Mouse (Mus musculus): Measurements from ENCODE around the gene Iqcn. TPM values are rescaled to one million over a fixed set of nuclear protein-coding genes. Genes with fewer than 3 reads are reported as not detected.

The Iqcn gene
- polyA plus RNA-seq, 1 experiment from 2014 or later: 0.13 TPM

GRCm38 (mm10) chr8:70723486-70724210 lies 20.4 kb downstream of the Iqcn start, which contains the start of gene Pde4c:
Gene Pde4c (plus strand): TSS chr8:70723720.
- ATAC-seq (replicated peaks): no peak
- 68% methylated on average over 7 of the region's 7 CpGs for WGBS
- Histone ChIP-seq H3K27me3 (peaks cover 9% of the 10 kb centered on the region), H3K9ac (replicated peaks) (no peak within 1 kb of the TSS), H3K36me3 (no peaks in the 10 kb centered on the region), H3K4me3 (no peak within 1 kb of the TSS), H3K4me2 (replicated peaks) (no peak within 1 kb of the TSS), H3K27ac (replicated peaks) (no peak within 1 kb of the TSS), H3K9me3 (no peaks in the 10 kb centered on the region), H3K4me1 (no peaks in the 10 kb centered on the region)

DNA sequence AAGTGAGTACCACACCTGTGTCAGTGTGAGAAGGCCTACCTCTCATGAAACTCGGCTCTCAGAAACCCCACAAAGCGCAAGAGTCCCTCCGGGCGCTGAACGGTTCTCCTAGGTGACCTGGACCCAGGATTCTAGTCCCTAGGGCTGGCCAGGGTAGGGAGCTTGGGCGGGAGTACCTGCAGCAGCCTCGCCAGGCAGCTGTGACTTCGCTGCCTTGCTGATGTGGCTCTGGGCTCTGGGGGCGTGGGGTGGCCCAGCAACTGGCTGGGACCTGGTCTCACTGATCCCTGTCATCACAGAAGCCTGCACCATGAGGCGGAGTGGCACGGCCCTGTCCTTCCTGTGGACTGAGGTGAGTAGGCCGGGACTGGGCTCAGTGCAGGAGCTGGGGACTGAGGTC lies 21.0 kb downstream of the Iqcn start:
- no peaks in the 10 kb centered on the region for H3K9me3 ChIP-seq
- H3K9ac ChIP-seq (replicated peaks): no peak overlapping the region
- peaks cover 12% of the 10 kb centered on the region for H3K27me3 ChIP-seq
- H3K4me1 ChIP-seq: no peaks in the 10 kb centered on the region
- H3K4me3 ChIP-seq: no peak overlapping the region
- H3K36me3 ChIP-seq: no peaks in the 10 kb centered on the region
- no peak overlapping the region for H3K4me2 ChIP-seq (replicated peaks)
- ATAC-seq (replicated peaks): no peak
- WGBS: 82% methylated on average over 12 of the region's 12 CpGs
- H3K27ac ChIP-seq (replicated peaks): no peak overlapping the region

DNA sequence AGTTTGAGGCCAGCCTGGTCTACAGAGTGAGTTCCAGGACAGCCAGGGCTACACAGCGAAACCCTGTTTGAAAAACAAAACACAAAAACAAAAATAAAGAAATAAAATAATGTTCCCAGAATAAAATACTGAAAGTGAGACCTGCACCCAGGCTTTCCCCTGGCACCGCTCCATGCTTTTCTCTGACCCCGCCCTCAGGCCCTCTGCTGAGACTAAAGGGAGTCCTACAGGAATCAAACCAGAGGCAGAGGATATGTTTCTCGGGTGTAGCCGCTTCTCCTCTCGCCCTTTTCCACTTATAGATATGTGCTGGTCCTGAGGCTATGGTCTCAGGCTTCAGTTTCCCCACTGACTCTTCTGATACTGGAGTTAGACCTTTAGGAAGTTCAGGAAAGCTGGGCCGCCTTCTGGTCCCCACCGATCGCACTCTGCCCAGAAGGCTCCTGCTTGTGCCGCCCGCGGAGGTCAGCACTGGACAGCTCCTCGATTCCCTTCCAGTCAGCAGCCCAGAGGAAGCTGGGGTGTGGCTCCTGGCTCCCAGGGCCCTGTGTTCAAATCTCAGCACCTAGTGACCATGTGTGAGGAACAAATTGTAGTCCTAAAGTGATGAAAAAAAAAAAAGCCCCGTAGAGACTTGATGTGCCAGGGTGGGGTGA lies 22.7 kb downstream of the Iqcn start:
- 34% methylated on average over 14 of the region's 14 CpGs for WGBS
- no peak overlapping the region for H3K27ac ChIP-seq (replicated peaks)
- no peak overlapping the region for H3K4me2 ChIP-seq (replicated peaks)
- H3K9ac ChIP-seq (replicated peaks): no peak overlapping the region
- ATAC-seq (replicated peaks): no peak
- H3K4me1 ChIP-seq: 0 out of 2 replicates have a peak, but pooled peaks cover 4% of the 10 kb centered on the region
- no peaks in the 10 kb centered on the region for H3K36me3 ChIP-seq
- H3K4me3 ChIP-seq: no peak overlapping the region
- no peaks in the 10 kb centered on the region for H3K9me3 ChIP-seq
- H3K27me3 ChIP-seq: peaks cover 24% of the 10 kb centered on the region

- WGBS: 45% methylated on average over 11 of the region's 11 CpGs
- ATAC-seq (replicated peaks): no peak
- Histone ChIP-seq H3K4me1 (0 out of 2 replicates have a peak, but pooled peaks cover 4% of the 10 kb centered on the region), H3K4me3 (no peak overlapping the region), H3K9ac (replicated peaks) (no peak overlapping the region), H3K9me3 (no peaks in the 10 kb centered on the region), H3K4me2 (replicated peaks) (no peak overlapping the region), H3K27me3 (peaks cover 27% of the 10 kb centered on the region), H3K27ac (replicated peaks) (no peak overlapping the region), H3K36me3 (no peaks in the 10 kb centered on the region)
Measured at GRCm38 (mm10) chr8:70726721-70727120, 23.5 kb downstream of the Iqcn start.

- ATAC-seq (replicated peaks): no peak
- Histone ChIP-seq H3K4me3 (peak overlapping the region; percentile 19; the same call in 1 of the 2 replicates), H3K27ac (replicated peaks) (no peak overlapping the region), H3K36me3 (no peaks in the 10 kb centered on the region), H3K9ac (replicated peaks) (no peak overlapping the region), H3K9me3 (no peaks in the 10 kb centered on the region), H3K4me1 (0 out of 2 replicates have a peak, but pooled peaks cover 4% of the 10 kb centered on the region), H3K27me3 (peaks cover 27% of the 10 kb centered on the region), H3K4me2 (replicated peaks) (peak overlapping the region; percentile 36; the same call in 1 of the 2 replicates)
- 3% methylated on average over 34 of the region's 34 CpGs for WGBS
Measured at GRCm38 (mm10) chr8:70729808-70730475, 26.7 kb downstream of the Iqcn start.

- WGBS: 89% methylated on average over 4 of the region's 4 CpGs
- H3K36me3 ChIP-seq: no peaks in the 10 kb centered on the region
- H3K4me2 ChIP-seq (replicated peaks): no peak overlapping the region
- no peak overlapping the region for H3K4me3 ChIP-seq
- H3K9ac ChIP-seq (replicated peaks): no peak overlapping the region
- H3K27me3 ChIP-seq: peaks cover 30% of the 10 kb centered on the region
- no peak for ATAC-seq (replicated peaks)
- H3K4me1 ChIP-seq: 0 out of 2 replicates have a peak, but pooled peaks cover 4% of the 10 kb centered on the region
- H3K9me3 ChIP-seq: no peaks in the 10 kb centered on the region
- H3K27ac ChIP-seq (replicated peaks): no peak overlapping the region
Measured at GRCm38 (mm10) chr8:70730956-70731355, 27.7 kb downstream of the Iqcn start.

DNA sequence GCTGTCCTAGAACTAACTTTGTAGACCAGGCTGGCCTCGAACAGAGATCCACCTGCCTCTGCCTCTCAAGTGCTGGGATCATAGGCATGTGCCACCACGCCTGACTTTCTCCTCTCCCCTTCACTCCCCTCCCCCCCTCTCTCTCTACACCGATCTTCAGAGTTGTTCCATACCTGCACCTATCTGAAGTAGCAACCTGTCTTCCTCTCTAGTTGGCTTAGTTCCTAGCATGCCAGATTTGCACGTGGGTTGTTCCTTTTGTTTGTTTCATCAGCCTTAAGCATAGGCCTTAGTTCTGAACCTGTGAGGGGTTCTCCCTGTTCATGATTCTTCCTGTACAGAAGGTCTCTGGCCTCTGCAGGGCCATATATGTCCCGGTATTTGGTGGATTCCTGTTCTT lies 34.4 kb downstream of the Iqcn start:
- Histone ChIP-seq H3K27me3 (peaks cover 24% of the 10 kb centered on the region), H3K27ac (replicated peaks) (no peak overlapping the region), H3K4me1 (peaks cover under 1% of the 10 kb centered on the region; the same call in 1 of the 2 replicates), H3K36me3 (no peaks in the 10 kb centered on the region), H3K4me2 (replicated peaks) (no peak overlapping the region), H3K9me3 (no peaks in the 10 kb centered on the region), H3K4me3 (no peak overlapping the region), H3K9ac (replicated peaks) (no peak overlapping the region)
- no peak for ATAC-seq (replicated peaks)
- WGBS: 69% methylated on average over 5 of the region's 5 CpGs

DNA sequence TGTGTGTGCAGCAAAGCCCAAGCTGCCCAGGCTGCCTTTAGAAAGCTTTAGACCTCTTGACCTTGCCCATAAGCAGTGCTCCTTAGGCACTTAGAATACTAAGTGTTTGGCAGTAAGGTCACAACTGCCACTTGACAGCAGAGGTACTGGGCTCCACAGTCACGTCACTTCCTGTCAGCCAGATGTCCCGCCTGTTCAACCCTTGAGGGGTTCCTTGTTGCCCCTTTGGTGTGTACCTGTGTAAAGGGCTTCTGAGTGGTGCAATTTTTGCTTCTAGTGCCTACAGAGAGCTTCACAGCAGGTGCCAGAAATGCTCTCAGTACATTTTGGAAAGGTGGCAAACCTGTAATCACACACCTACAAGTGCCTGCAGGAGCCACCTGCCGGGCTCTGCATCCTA lies 35.0 kb downstream of the Iqcn start:
- Histone ChIP-seq H3K9me3 (no peaks in the 10 kb centered on the region), H3K27ac (replicated peaks) (no peak overlapping the region), H3K4me2 (replicated peaks) (no peak overlapping the region), H3K9ac (replicated peaks) (no peak overlapping the region), H3K36me3 (no peaks in the 10 kb centered on the region), H3K4me3 (no peak overlapping the region), H3K27me3 (peaks cover 29% of the 10 kb centered on the region), H3K4me1 (peaks cover 6% of the 10 kb centered on the region)
- no peak for ATAC-seq (replicated peaks)
- WGBS: 73% methylated on average over 3 of the region's 3 CpGs

DNA sequence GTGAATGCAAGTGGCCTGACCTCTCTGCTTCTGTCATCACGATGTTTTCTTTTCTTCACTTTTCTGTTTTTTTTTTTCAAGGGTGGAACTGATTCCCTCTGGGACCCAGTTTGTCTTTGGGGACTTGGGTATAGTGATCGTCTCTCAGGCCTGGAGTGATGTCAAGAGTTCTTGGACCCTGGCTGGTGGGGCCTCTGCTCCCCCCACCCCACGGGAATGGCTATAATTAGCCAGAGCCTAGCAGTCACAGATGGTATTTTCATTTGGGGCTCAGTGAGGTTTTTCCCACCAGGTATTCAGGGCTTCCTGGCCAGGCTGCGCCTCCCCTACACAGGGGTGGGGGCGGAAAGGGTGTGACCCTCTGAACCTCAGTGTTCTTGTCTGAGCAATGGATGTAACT lies 38.4 kb downstream of the Iqcn start:
- no peaks in the 10 kb centered on the region for H3K36me3 ChIP-seq
- no peak overlapping the region for H3K4me2 ChIP-seq (replicated peaks)
- WGBS: 54% methylated on average over 5 of the region's 5 CpGs
- no peak for ATAC-seq (replicated peaks)
- no peaks in the 10 kb centered on the region for H3K9me3 ChIP-seq
- H3K4me1 ChIP-seq: peaks cover 18% of the 10 kb centered on the region
- no peak overlapping the region for H3K9ac ChIP-seq (replicated peaks)
- H3K27me3 ChIP-seq: peaks cover 55% of the 10 kb centered on the region
- H3K4me3 ChIP-seq: no peak overlapping the region
- no peak overlapping the region for H3K27ac ChIP-seq (replicated peaks)

DNA sequence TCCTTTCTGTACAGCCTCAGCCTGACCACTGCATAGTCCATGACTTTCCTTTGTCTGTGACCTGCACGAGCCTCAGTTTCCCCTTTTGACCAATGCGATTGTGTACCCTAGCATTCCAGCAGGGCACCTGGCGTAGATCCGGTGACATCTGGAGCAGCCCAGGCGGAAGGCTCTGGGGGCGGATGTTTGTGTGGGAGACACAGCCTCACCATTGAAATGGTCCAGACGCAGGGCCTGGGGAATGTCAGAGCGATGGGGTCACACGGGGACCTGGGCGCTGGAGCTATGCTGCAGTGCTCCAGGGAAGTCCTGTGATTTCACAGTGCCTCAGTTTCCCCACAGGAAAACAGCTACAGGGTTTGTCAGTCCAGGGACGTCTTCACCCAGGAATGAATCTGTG lies 38.9 kb downstream of the Iqcn start:
- Histone ChIP-seq H3K9ac (replicated peaks) (no peak overlapping the region), H3K4me1 (peaks cover 18% of the 10 kb centered on the region), H3K27me3 (peaks cover 58% of the 10 kb centered on the region), H3K9me3 (no peaks in the 10 kb centered on the region), H3K4me2 (replicated peaks) (no peak overlapping the region), H3K36me3 (no peaks in the 10 kb centered on the region), H3K4me3 (no peak overlapping the region), H3K27ac (replicated peaks) (no peak overlapping the region)
- no peak for ATAC-seq (replicated peaks)
- WGBS: 73% methylated on average over 11 of the region's 11 CpGs

GRCm38 (mm10) chr8:70742981-70743655 lies 39.9 kb downstream of the Iqcn start:
- Histone ChIP-seq H3K9me3 (no peaks in the 10 kb centered on the region), H3K27me3 (peaks cover 58% of the 10 kb centered on the region), H3K27ac (replicated peaks) (no peak overlapping the region), H3K9ac (replicated peaks) (peak overlapping the region; percentile 32; the same call in 1 of the 2 replicates), H3K4me3 (peak overlapping the region; percentile 37; the same call in 1 of the 2 replicates), H3K36me3 (no peaks in the 10 kb centered on the region), H3K4me2 (replicated peaks) (peak overlapping the region; percentile 50), H3K4me1 (peaks cover 18% of the 10 kb centered on the region)
- 0 out of 2 replicates have a peak, but pooled peaks have one; percentile 21 for ATAC-seq (replicated peaks)
- 2% methylated on average over 38 of the region's 38 CpGs for WGBS

Measured in forebrain, embryonic 15.5 days (tissue).